Mouse (Mus musculus): ENCODE results near the gene Olfr1233.

Gene Olfr1233

GRCm38 (mm10) chr2:89342298-89342697, at the start of gene Olfr1233:
Gene Olfr1233 (minus strand): TSS chr2:89342398.
- DNase-seq, result no peak

GRCm38 (mm10) chr2:89364765-89365164, 22.6 kb upstream of the Olfr1233 start, which contains the start of gene Olfr1234:
Gene Olfr1234 (minus strand): TSS chr2:89364865.
- no peak for DNase-seq

GRCm38 (mm10) chr2:89329575-89329974, 12.6 kb downstream of the Olfr1233 start, which contains the start of gene Olfr1232:
Gene Olfr1232 (minus strand): TSS chr2:89329675.
- no peak for DNase-seq

GRCm38 (mm10) chr2:89306974-89307373, 35.2 kb downstream of the Olfr1233 start, which contains the start of gene Olfr1231:
Gene Olfr1231 (minus strand): TSS chr2:89307074.
- DNase-seq, result no peak

- DNase-seq, result no peak
Observed at GRCm38 (mm10) chr2:89297168-89297567, 45.0 kb downstream of the Olfr1233 start, which contains the start of gene Olfr1230. Gene Olfr1230 (minus strand): TSS chr2:89297268.

GRCm38 (mm10) chr2:89287914-89288313, 54.3 kb downstream of the Olfr1233 start, which contains the start of gene Olfr1229:
Gene Olfr1229 (minus strand): TSS chr2:89288014.
- DNase-seq, result no peak

Measured in heart, adult 11 months (tissue).